Mouse (Mus musculus) megakaryocyte, embryonic 14.5 days (primary cell): ENCODE data around the gene Gpr146.

Experiments
- FLI1 ChIP-seq: IDR thresholded peaks from 2 replicates; pipeline ENCODE4 v1.6.1; 2012; ENCODE audit warnings: low read length, inconsistent platforms, mixed read lengths
- GATA1 ChIP-seq: IDR thresholded peaks from 3 replicates; pipeline ENCODE4 v1.6.1; 2012; ENCODE audit warnings: mixed read lengths, low read length, inconsistent platforms, borderline replicate concordance

DNA sequence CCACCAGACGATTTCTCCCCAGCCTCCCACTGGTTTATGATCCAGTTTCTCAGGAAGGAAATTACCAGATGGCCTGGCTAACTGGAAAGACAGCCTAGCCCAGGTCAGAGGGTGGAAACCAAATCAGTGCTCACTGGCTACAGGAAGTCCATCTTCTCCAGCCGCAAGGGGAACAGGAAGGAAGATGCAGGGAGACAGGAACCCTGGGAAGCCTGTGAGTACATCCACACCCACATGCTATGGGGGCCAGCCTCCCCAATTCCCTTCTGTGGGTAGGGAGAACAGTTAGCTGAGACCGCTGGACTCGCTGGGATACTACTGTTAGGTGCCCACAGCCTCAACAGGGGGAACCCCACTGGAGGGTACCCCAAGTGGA is 10.7 kb downstream of the Gpr146 start:
- no peak for TF ChIP-seq GATA1
- TF ChIP-seq FLI1, result no peak
